Mouse (Mus musculus): ENCODE results near the gene Eif3l.
"Not testable (repeated sequence)": the region's sequence is repeated elsewhere in the genome, so short reads cannot be mapped to it uniquely, and the experiment has no call there.

Gene Eif3l

GRCm38 (mm10) chr15:79074913-79075532 is at the start of gene Eif3l:
Gene Eif3l (plus strand): TSS chr15:79075179.
- DNase-seq (ENCODE audit: low spot score), result peak; percentile 86

GRCm38 (mm10) chr15:79025687-79026308 is 49.2 kb upstream of the Eif3l start:
- no peak for DNase-seq (ENCODE audit: low spot score)

GRCm38 (mm10) chr15:79026511-79027290 is 48.3 kb upstream of the Eif3l start:
- no peak for DNase-seq (ENCODE audit: low spot score)

- no peak for DNase-seq (ENCODE audit: low spot score)
These were observed 47.4 kb upstream of the Eif3l start for GRCm38 (mm10) chr15:79027291-79028205.

GRCm38 (mm10) chr15:79028237-79028738 is 46.7 kb upstream of the Eif3l start, which contains the start of gene H1f0:
Gene H1f0 (plus strand): TSS chr15:79028450.
- peak; percentile 95 for DNase-seq (ENCODE audit: low spot score)

GRCm38 (mm10) chr15:79028823-79029484 is 46.0 kb upstream of the Eif3l start:
- no peak for DNase-seq (ENCODE audit: low spot score)

GRCm38 (mm10) chr15:79029519-79030241 is 45.3 kb upstream of the Eif3l start:
- DNase-seq (ENCODE audit: low spot score), result no peak

GRCm38 (mm10) chr15:79030551-79031435 is 44.2 kb upstream of the Eif3l start:
- DNase-seq (ENCODE audit: low spot score), result peak; percentile 79

- DNase-seq (ENCODE audit: low spot score), result not testable (repeated sequence)
These were observed 43.1 kb upstream of the Eif3l start for GRCm38 (mm10) chr15:79031908-79032307.

- peak; percentile 80 for DNase-seq (ENCODE audit: low spot score)
These were observed 37.1 kb upstream of the Eif3l start for GRCm38 (mm10) chr15:79037913-79038328.

- DNase-seq (ENCODE audit: low spot score), result no peak
These were observed 36.6 kb upstream of the Eif3l start for GRCm38 (mm10) chr15:79038331-79038730.

GRCm38 (mm10) chr15:79038853-79039252 is 36.1 kb upstream of the Eif3l start:
- peak; percentile 76 for DNase-seq (ENCODE audit: low spot score)

GRCm38 (mm10) chr15:79040501-79041416 is 34.2 kb upstream of the Eif3l start:
- DNase-seq (ENCODE audit: low spot score), result no peak

GRCm38 (mm10) chr15:79041585-79041984 is 33.4 kb upstream of the Eif3l start, which contains the start of gene Galr3:
Gene Galr3 (plus strand): TSS chr15:79041885.
- DNase-seq (ENCODE audit: low spot score), result no peak

GRCm38 (mm10) chr15:79042721-79043491 is 32.1 kb upstream of the Eif3l start:
- no peak for DNase-seq (ENCODE audit: low spot score)

GRCm38 (mm10) chr15:79044837-79045236 is 30.1 kb upstream of the Eif3l start:
- DNase-seq (ENCODE audit: low spot score), result no peak

- DNase-seq (ENCODE audit: low spot score), result no peak
These were observed 26.8 kb upstream of the Eif3l start for GRCm38 (mm10) chr15:79048186-79048585.

All from urinary bladder, postnatal 25 days (tissue).